Mouse (Mus musculus): ENCODE measurements at regions not wholly inside any gene's neighbourhood (a gene's known extent, or its start where the extent isn't known, plus 50 kb on each side); places are given as distances from the start of the nearest gene placed in this dataset.
A peak's percentile ranks its signal among the peaks of the same experiment; 100 is the strongest.

DNA sequence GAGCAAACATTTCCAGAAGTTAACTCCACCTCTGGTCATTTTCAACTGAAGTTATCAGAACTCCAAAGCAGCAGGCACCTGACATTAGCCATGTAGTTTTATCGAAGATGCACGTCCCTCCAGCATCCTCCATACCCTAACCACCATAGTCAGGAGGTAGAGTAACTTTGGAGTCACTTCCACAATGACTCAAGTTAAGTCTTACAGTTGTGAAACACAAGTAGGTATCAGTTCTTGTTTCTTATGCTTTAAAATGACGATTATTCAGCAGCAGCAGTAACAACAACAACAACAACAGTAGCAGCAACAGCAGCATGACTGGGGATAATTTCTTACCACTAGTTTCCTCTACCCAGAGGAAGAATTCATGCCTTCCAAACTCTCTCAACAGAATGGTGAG is 51.3 kb upstream of the Tank start:
- DNase-seq (ENCODE audit: low spot score): no peak

DNA sequence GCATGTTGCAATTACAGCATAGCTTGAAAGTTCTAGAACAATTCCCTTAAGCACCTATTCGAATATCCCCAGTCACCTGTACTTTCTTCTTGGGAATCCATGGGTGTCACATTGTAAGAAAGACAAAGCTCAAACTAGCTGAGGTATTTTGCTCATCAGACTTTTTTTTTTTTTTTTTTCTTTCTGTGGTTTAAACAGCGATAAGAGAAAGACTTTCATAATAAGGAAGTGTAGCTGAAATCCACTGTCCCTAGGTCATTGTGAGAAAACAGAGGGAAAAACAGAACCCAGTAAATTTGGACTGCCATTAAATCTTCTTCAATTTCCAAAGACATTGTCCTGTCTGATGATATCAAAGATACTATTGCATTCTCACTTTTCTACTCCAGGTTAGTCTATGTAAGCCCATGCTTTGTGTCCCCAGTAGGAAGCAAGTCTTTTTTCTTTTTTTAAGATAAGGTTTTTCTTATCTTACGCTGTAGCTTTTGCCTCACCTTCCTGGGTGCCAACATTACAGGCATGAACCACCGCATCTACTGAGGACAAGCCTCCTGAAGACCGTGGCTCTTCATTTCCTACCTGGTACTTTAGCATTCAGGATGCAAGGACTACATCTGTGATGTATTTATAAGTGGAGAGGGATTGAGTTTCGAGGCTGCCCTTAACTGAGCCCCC is 54.2 kb upstream of the Tank start:
- DNase-seq (ENCODE audit: low spot score): no peak

DNA sequence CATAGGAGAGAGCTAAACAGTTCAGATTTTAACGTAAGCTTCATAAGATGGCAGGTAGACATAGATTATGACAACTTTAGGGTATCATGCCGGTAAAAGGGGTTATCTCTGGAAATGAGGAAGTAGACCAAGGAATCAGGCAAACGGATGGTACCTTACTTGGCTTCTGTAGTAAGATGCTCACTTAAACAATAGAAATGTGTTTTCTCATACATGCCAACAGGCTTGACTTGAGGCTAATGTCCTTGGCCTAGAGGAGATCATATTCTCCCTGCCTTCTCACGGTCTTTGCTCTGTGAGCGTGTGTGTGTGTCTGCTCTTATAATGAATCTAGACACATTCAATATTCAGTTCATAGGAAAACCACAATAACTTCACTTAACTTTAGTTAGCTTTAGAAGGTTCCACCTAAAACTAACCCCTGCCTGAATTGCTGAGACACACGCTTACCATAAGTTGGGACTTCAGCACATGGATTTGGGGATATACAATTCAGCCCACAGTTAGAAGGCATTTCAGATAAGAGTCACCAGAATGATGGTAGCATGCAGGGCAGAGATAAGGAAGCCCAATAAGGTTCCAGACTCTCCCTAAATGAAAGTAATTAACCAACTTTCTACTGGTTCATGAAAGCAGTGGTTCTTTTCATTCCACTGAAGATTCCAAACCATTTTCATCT is 63.8 kb upstream of the Tank start:
- DNase-seq (ENCODE audit: low spot score): no peak

DNA sequence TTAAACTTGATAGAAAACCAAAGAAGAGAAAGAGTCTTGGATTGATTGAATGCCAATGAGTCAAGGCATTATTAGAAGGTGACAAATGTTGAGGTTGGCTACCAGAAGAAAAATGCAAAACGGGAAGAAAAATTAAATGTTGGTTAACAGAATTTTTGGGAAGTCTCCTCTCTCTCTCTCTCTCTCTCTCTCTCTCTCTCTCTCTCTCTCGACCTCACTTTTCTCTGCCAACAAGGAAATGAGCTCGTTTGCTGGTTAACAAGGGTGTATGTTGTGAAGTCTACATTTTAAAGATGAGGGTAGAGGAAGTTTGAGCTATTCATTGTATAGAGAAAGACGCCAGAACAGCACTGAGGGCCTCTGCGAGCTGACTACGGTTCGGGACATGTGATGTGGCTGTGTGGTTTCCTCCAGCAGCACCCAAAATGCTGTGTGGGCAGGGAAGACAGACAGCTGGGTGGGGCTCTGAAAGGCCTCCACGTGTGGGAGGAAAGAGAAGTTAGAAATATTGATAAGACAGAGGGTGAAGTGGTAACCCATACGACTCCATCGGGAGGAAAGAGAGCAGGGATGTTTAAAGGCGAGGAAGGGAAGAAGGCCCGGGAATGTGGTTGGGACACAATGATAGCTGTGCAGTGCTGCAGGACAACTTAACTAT is 64.5 kb upstream of the Tank start:
- no peak for DNase-seq (ENCODE audit: low spot score)

DNA sequence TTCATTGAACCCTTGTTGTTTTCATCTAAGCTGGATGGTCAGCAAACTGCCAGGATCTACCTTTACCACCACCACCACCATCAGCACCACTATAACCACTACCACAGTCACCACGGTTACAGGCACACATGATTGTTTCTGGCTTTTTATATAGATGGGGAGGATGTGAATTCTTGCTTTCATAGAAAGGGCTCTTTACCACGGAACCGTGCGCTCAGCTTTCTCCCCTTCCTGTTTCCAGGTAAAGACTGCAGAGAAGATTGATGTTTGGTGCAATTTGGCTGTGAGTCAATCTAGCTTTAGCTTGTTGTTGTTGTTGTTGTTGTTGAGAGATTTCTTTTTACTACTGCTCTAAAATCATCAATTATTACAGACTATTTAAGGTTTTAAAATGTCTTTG is 74.8 kb upstream of the Tank start:
- no peak for DNase-seq (ENCODE audit: low spot score)

DNA sequence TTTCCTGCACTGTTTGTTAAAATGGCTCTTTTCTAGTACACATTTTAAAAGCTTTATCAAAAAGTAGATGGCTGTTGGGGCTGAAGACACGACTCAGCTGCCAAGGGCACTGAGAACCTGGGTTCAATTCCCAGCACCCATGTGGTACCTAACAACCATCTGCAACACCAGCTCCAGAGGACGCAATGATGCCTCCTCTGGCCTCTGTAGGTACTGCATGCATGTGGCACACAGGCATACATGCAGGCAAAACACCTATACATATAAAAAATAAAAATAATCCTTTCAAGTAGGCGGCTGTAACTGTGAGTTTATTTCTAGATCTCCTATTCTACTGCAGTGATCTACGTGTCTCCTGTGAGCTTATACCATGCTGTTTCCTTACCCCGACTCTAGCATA is 76.5 kb upstream of the Tank start:
- no peak for DNase-seq (ENCODE audit: low spot score)

DNA sequence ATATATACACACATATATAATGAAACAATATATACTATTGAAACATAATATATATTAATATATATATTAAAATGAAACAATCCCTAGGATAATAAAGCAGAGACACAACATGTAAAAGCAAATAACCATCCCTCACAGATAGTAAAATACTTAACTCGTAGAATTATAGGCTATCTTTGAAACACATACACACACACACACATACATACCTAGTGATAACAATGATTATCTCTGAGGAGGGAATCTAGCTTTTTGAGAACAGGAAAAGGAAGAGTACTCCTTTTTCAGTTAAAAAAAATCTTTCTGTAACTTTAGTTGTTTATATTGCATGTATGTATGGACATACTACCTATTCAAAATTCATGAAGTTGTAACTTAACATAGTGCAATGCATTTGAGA is 79.1 kb upstream of the Tank start:
- DNase-seq (ENCODE audit: low spot score): no peak

DNA sequence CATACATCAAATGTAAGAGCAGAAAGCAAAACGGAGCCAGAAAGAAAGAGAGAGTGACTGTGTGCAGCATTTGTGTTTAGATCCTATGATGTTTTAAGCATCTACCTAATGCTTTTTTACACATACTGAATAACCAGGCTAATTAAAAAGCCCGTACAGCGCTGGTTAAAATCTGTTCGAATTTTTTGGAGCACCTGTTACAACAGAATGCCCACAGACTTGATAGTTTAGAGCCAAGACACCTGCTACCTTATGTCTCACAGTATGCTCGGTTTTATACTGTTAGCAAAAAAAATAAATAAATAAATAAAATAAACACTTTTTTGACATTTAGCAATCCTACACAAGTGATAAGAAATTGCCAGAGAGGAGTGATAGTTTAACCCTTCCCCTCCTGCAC is 80.5 kb upstream of the Tank start:
- no peak for DNase-seq (ENCODE audit: low spot score)

DNA sequence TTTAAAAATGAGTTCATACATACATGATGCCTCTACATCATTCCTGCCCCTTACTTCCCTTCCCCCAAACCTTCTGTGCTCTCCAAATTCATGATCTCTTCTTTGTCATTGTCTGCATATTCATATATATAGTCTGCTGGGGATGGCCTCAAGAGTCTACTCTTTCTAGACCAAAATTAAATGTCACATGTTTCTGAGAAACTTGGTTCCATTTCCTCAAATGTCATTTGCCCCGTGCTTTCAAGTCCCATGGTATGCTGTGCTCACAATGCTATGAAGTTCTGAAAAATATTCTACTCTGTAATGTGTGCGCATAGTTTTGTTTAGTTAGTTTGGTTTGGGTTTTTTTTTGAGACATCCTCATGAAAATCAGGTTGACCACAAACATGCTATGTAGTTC is 81.4 kb upstream of the Tank start:
- no peak for DNase-seq (ENCODE audit: low spot score)

DNA sequence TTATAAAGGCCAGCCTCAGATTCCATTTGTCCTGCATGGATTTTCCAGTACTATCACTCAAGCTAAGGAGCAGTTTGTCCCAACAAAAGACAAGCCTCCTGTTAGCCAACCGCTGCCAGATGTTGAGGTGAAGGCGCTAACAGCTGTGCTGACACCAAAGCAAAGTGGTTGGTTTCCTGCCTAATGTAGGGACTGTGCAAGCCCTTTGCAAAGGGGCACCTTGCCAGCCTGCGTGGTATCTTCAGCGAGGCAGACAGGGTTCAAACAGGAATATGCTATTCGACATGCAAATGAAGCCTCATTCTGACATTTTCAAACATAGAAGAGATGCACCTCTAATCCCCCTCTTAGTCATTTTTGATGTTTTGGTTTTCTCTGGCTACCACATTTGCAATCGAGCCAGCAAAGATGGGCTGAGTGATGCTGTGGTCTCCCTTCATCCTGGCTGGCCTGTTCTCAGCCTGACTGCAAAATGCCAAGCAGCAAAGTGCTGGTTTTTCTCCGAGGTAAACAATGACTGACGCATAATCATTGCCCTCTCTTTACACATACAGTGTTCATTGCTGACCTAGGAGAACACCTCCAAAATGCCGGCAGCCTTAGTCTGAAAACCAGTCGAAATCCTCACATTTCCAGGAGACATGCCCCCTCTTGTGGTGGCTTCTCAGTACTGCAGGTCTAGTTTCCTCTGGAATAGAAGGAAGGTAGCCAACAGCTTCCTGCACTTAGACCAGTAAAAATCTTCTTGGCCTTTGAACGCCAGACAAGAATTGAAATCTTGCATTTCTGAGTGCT is 84.3 kb upstream of the Tank start:
- peak; percentile 58 for DNase-seq (ENCODE audit: low spot score)

DNA sequence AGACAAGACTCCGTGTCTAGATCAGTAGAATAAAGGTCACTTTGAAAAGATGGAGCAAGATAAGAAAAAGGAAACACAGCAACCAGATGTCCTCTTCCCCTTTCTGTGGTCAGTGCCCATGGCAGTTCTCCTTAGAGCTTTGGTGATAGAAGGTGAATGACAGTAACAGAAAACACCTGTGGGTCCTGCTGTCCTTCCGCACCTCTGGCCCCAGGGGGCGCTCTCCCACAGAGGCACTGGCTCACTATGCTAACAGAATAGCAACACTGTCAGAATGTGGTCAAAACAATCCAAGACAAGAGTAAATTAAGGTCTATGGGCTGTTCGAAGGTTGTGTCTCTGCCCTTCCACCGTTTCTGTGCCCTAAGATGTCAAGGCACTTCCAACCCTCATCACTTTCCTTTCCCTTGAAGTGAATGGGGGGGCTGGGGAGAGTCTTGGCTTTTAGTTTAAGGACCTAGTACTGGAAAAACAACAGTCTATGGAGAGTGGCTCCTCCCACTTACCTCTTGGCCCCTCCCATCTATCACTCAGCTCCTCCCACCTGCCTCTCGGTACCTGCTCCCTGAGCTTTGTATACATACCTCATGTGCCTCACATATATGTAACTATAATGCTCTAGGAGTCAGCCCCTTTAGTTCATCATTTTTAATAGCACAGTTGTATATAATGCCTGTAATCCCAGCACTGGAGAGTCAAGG is 86.2 kb upstream of the Tank start:
- DNase-seq (ENCODE audit: low spot score): peak; percentile 23

DNA sequence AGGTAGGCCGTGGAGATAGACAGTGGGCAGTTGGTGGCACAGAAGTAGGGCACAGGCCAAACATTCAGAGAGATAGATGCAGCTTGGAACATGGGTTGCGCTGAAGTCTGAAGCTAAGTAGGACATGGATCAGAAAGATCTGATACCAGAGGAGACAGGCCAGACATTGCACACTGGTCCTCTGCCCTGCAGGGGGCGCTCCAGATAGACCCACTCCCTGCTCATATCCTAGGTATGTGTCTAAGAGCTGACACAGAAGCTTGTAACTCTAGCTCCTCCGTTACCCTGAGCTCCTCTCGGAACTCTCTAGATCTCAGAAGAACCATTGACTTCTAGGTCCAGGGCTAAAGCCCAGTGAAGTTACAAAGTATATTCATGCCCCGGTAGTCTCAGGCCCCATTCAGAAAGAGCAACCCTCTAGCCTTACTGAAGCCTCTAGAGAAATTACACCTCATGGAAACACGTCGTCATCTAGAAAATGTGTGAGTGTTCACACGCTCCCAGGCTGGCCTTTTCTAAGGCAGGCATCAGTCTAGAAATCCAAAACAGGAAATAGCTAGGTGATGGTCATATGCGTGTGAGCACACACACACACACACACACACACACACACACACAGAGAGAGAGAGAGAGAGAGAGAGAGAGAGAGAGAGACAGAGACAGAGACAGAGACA is 87.8 kb upstream of the Tank start:
- no peak for DNase-seq (ENCODE audit: low spot score)

DNA sequence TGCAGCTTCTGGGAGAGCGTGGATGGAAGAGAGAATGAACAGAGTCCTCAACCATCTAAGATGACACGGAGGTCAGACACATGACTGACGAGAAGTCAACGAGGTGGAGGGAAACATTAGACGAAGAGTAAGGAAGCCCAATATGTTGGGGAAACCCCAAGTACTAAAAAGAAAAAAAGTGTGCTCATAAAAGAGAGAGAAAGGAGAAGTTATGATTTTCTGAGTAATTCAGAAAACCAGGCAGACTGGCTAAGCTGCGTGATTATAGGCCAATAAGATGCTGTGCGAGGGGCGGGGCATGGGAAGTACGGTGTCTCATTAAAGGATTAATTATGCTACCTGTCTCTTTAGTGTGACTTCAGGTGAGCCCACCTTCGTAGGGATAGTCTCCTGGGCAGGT is 88.6 kb upstream of the Tank start:
- DNase-seq (ENCODE audit: low spot score): no peak

DNA sequence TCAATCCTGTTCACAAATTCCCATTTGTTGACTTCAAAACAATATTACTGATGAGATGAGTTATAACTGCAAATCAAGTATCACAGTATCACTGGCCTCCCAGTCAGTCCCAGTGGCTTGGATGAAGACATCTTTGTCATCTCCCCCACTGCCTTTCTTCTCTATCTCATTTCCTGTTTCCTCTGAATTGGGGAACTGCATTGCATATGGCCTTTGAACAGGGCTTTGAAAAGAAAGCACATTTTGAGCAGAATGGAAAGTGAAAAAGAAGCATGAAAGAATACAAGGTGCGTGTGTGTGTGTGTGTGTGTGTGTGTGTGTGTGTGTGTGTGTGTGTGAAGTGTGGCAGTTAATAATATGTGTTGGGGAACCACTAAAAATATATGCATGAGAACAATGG is 94.6 kb upstream of the Tank start:
- DNase-seq (ENCODE audit: low spot score): no peak

DNA sequence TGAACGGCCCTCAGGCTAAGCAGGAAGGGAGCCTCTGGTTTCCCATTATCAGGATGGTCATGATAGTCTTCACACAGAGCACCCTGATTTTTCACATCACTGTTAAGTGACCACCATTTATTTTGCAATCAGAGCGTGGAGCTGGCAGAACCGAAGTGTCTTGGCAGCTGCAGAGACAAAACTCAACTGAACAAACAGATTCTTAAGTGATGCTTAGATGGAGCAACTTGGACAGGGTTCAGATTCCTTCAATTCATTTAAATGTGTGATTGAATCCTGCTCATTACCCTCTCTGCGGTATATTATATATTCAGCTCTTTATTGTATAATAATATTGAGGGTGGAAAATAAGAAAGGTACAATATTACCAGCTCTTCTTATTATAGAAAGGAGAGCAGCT is 101.7 kb upstream of the Tank start:
- DNase-seq (ENCODE audit: low spot score): no peak

DNA sequence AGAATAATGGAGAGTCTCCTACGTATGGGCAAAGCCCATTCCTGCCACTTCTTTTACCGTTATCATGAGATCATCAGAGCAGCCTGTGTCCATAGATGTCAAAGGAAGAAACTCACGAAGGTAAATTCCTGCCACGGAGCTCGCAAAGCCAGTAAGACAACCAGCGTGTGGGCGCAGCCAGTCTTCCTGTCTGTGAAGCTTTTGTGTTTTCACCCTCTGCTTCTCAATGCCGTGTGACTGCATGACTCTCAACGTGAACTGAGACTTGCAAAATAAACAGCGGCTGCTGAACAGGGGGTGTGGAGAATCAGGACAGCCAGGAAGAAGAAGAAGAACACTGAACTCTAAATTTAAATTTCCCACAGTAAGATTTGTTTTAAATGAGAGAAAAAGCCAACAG is 103.8 kb upstream of the Tank start:
- no peak for DNase-seq (ENCODE audit: low spot score)

DNA sequence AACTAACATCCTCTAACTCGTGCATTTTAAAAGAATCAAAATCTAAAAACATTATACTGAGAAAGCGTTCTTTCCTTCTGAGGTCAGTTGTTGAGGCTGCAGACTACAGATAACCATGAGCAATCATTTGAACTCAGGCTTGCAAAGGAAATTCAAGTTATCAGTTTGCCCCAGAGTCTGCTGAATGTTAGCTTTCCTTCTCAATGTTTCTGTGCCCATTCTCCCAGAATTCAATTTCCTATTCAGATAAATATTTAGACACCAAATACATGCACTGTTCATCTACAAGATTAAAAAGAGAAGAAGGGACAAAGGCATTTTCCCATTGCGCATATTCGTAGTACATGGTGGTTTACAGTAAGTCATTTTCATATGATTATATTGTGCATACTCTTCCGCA is 107.9 kb upstream of the Tank start:
- DNase-seq (ENCODE audit: low spot score): no peak

DNA sequence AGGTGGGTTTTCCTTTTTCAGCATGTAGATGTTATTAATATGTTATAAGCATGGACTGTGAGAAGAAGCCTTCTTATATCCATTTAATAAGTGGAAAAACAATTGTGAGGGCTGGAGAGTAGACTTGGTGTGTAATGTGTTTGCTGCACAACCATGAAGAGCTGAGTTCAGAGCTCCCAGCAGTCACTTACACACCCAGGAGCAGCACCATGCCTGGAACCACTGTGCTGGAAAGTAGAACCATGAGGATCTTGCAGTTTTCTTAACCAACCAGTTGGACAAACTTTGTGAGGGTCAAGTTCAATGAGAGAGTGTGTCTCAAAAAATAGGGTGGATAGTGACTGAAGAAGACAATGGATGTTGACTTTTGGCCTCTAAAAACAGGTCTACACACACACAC is 108.3 kb upstream of the Tank start:
- no peak for DNase-seq (ENCODE audit: low spot score)

DNA sequence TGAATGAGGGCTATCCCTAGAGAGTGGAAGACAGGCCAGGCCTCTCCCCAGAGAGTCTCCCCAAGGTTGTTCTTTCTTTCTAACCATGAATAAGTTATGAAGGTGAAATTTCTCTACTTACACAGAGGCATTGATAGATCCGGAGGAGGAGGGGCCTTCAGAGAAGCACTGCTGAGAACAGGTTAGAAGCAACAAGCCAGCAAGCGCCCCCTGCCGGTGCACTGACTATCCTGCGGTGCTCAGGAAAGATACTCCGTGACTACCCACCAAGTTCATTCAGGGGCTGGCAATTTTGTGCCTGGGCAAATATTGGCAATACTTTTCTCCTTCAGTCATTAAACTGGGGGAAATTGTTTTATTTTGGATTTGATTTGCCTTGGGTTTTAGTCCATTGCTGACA is 122.5 kb upstream of the Tank start:
- DNase-seq (ENCODE audit: low spot score): peak; percentile 54

DNA sequence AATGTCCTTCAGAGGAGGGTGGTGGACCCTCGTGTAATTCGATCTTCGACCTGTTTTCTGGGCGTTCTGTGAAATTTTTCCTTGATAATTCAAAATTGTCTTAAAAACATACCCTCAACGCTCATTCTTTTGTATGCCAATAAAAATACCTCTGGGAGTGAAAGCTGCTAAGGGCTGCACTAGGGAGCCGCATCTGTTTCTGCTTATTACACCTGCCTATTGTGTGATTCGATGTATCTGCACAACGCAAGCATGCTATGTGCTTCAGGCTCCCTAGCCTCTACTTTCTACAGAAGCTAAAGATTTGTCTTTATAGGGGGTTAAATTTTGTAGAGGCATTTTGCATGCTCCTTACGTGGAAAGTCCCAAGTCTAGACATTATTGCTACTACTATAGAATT is 123.7 kb upstream of the Tank start:
- no peak for DNase-seq (ENCODE audit: low spot score)

DNA sequence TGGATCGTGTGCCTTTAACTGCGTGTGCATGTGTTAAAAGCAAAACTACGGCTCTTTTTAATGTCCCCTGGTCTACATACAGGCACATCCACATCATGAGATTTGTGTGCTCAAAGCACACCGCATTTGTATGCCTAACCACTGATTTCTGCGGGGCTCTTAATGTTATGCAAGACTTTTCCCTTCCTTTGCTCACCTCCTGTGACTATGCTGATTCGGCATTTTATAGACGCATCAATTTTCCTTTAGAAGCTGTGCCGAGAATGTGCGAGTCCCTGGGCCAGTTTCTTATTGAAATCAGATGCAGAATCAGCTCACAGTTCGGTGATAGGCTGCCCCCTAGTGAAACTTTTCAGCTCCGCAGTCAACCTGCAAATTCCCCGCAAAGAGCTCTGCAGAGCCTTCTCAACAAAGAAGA is 124.1 kb upstream of the Tank start:
- peak; percentile 80 for DNase-seq (ENCODE audit: low spot score)

Measured in ovary, postnatal 36 days (tissue).